Mouse (Mus musculus) kidney, embryonic 15.5 days (tissue): ENCODE measurements at regions not wholly inside any gene's neighbourhood (a gene's known extent, or its start where the extent isn't known, plus 50 kb on each side); places are given as distances from the start of the nearest gene placed in this dataset.

Experiments
- ATAC-seq: fragments of 200-750 bp; cut with Nextera tagmentation; replicated peaks from 2 replicates; pipeline ENCODE4 v1.8.0; 2017; ENCODE audit warnings: moderate TSS enrichment; ENCODE audit not compliant: low FRiP score
- H3K27ac ChIP-seq: fragments of 300-500 bp; sonication (generic); 2 replicates; pipeline ENCODE4 v1.5.1; 2015; ENCODE audit warnings: mild to moderate bottlenecking, inconsistent platforms
- H3K27me3 ChIP-seq: fragments of 300-500 bp; sonication (generic); 2 replicates; pipeline ENCODE4 v1.6.1; 2015; ENCODE audit warnings: inconsistent platforms
- H3K36me3 ChIP-seq: fragments of 300-500 bp; sonication (generic); 2 replicates; pipeline ENCODE4 v1.6.1; 2015; ENCODE audit warnings: inconsistent platforms
- H3K4me1 ChIP-seq: fragments of 300-500 bp; sonication (generic); 2 replicates; pipeline ENCODE4 v1.6.1; 2015; ENCODE audit warnings: inconsistent platforms
- H3K4me2 ChIP-seq: fragments of 300-500 bp; sonication (generic); 2 replicates; pipeline ENCODE4 v1.6.1; 2015; ENCODE audit warnings: moderate library complexity, mild to moderate bottlenecking, inconsistent platforms
- H3K4me3 ChIP-seq: fragments of 300-500 bp; sonication (generic); replicated peaks from 2 replicates; pipeline ENCODE4 v1.5.1; 2015; ENCODE audit warnings: mild to moderate bottlenecking, inconsistent platforms
- H3K9ac ChIP-seq: fragments of 300-500 bp; sonication (generic); 2 replicates; pipeline ENCODE4 v1.6.1; 2015; ENCODE audit warnings: mild to moderate bottlenecking, inconsistent platforms
- H3K9me3 ChIP-seq: fragments of 300-500 bp; sonication (generic); replicated peaks from 2 replicates; pipeline ENCODE4 v1.6.1; 2016; ENCODE audit warnings: inconsistent platforms
- WGBS: fragments of 180-500 bp; shearing (Covaris S2); methylation state at CpG from one replicate; pipeline ENCODE4 v1.1.7; 2015; ENCODE audit warnings: mixed read lengths; 5-methylcytosine and 5-hydroxymethylcytosine counted together

DNA sequence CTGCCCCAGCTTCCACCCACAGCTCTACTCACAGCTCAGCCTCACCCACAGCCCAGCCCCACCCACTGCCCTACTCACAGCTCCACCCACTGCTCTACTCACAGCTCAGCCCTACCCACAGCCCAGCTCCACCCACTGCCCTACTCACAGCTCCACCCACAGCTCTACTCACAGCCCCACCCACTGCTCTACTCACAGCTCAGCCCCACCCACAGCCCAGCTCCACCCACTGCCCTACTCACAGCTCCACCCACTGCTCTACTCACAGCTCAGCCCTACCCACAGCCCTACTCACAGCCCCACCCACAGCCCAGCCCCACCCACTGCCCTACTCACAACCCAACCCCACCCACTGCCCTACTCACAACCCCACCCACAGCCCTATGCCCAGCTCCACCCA is 56.5 kb upstream of the Phox2b start:
- H3K27ac ChIP-seq = no peak overlapping the region
- H3K36me3 ChIP-seq = no peaks in the 10 kb centered on the region
- H3K27me3 ChIP-seq = no peaks in the 10 kb centered on the region
- H3K9ac ChIP-seq = no peak overlapping the region
- ATAC-seq = no peak
- H3K4me3 ChIP-seq = no peak overlapping the region
- no peaks in the 10 kb centered on the region for H3K4me1 ChIP-seq
- H3K9me3 ChIP-seq = no peaks in the 10 kb centered on the region
- no peak overlapping the region for H3K4me2 ChIP-seq

DNA sequence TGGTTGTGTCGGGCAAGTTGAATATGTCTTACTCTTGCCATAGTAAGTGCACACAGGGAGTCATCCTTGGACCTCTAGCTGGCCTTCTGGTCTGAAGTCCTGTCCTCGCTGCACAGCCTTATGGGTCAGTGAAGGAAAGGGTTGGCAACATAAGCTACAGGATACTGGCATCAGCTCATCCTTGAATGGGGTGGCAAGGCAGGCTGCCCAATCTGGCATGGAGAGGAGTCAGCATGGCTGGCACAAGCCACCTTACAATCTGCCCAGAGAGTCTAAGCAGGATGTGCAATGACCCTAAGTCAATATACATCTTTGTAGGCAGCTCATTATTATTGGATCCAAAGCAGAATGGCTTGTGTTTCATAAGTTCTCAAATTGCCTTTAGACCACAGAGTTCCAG is 57.8 kb upstream of the Phox2b start:
- no peak for ATAC-seq

DNA sequence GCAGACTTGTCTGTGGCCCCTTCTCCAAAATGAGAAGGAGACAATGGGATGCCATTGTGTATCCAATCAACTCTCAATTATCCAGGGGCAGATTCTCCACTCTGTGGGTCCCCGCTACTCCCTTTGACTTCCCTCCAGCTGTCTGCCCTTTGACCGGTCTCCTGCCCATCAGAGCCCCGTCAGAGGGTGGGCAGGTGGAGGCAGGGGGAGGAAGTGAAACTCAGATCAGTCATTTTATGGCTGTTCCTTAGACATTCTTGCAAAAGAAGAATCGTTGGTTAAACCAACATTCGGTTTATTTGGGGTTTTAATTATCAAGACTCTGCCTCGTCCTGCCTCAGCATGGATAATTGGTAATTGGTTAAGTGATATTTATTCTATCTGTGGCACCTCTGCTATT is 77.7 kb upstream of the Phox2b start:
- H3K9me3 ChIP-seq = no peaks in the 10 kb centered on the region
- no peak overlapping the region for H3K9ac ChIP-seq
- no peaks in the 10 kb centered on the region for H3K27me3 ChIP-seq
- H3K4me1 ChIP-seq = no peaks in the 10 kb centered on the region
- H3K4me2 ChIP-seq = no peak overlapping the region
- H3K36me3 ChIP-seq = no peaks in the 10 kb centered on the region
- no peak overlapping the region for H3K4me3 ChIP-seq
- ATAC-seq = no peak
- 53% methylated on average over 6 of the region's 6 CpGs for WGBS
- no peak overlapping the region for H3K27ac ChIP-seq

More for the DNA sequence above, 57.8 kb upstream of the Phox2b start:
- H3K27ac ChIP-seq = no peak overlapping the region
- no peaks in the 10 kb centered on the region for H3K4me1 ChIP-seq
- H3K27me3 ChIP-seq = no peaks in the 10 kb centered on the region
- H3K9ac ChIP-seq = no peak overlapping the region
- WGBS = 88% methylated on average over 2 of the region's 2 CpGs
- H3K4me2 ChIP-seq = no peak overlapping the region
- no peaks in the 10 kb centered on the region for H3K9me3 ChIP-seq
- no peak overlapping the region for H3K4me3 ChIP-seq
- no peaks in the 10 kb centered on the region for H3K36me3 ChIP-seq

DNA sequence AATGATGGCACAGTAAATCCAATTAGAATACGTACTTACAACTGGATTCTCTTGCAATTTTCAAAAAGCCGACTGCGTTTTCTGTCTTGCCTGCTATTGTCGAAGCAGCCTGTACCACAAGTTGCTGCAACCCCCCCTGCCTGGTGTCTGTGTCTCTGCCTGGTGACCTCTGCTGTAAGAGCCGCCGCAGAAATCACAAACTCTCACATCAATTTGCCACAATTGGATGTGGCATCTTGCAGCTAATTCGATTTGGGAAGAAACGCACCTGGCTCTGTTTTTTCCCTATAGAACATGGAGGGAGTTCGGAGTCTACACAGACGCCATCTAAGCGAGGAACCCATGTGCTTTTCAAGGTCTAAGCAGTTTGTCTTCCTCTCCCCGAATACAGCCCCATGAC is 80.1 kb upstream of the Phox2b start:
- no peak overlapping the region for H3K27ac ChIP-seq
- no peak overlapping the region for H3K4me2 ChIP-seq
- H3K27me3 ChIP-seq = no peaks in the 10 kb centered on the region
- no peak overlapping the region for H3K4me3 ChIP-seq
- no peak overlapping the region for H3K9ac ChIP-seq
- no peaks in the 10 kb centered on the region for H3K36me3 ChIP-seq
- no peaks in the 10 kb centered on the region for H3K9me3 ChIP-seq
- ATAC-seq = no peak
- WGBS = 85% methylated on average over 12 of the region's 12 CpGs
- no peaks in the 10 kb centered on the region for H3K4me1 ChIP-seq

DNA sequence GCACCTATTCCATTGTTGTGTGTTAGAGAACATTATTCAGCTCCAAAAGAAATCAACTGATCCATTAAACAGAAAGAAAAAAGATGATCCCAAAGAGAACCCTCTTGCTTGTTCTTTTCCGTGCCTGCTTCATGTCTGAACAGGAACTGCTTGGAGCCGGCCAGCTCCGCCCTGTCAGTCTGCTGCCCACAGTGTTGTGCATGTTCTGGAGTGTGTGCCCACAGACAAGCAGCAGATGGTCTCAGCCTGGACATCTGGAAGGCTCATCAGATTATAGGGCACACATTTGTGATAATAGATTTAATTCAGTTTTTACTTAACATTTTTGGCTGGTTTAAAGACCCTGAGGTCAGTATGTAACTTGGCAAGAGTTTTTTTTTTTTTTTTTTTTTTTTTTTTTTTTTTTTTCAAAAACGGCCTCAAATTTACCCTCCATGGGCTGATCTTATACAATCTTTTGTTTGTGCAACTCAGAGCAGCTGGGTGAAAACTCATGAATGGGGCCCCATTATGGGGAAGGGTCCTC is 70.9 kb upstream of the Tmem33 start:
- no peak for ATAC-seq
- 73% methylated on average over 4 of the region's 4 CpGs for WGBS
- no peak overlapping the region for H3K4me3 ChIP-seq

DNA sequence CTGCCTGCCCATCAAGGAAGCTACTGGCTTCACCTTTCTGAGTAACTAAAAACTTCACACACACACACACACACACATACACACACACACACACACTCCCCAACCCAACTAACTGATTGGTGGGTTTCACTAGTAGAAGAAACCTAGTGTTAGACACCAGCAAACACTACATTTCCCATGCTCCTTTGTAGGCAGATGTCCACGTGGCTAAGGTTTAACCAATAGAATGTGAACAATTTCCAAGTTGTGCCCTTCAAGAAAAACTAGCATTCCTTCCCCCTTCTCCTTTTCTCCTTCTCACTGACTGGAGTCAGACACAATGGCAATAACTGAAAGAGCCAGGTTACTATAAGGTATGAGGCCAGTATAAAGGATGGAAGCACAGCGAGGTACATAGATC is 66.3 kb upstream of the Tmem33 start:
- Histone ChIP-seq H3K36me3 (no peaks in the 10 kb centered on the region), H3K9me3 (no peaks in the 10 kb centered on the region), H3K4me3 (no peak overlapping the region), H3K4me1 (no peaks in the 10 kb centered on the region), H3K9ac (no peak overlapping the region), H3K4me2 (no peak overlapping the region), H3K27me3 (no peaks in the 10 kb centered on the region), H3K27ac (no peak overlapping the region)
- WGBS = 76% methylated on average over 2 of the region's 2 CpGs
- ATAC-seq = no peak

More for the DNA sequence above, 70.9 kb upstream of the Tmem33 start:
- Histone ChIP-seq H3K9me3 (no peaks in the 10 kb centered on the region), H3K27me3 (no peaks in the 10 kb centered on the region), H3K36me3 (no peaks in the 10 kb centered on the region), H3K4me2 (no peak overlapping the region), H3K4me1 (no peaks in the 10 kb centered on the region), H3K27ac (no peak overlapping the region), H3K9ac (no peak overlapping the region)

DNA sequence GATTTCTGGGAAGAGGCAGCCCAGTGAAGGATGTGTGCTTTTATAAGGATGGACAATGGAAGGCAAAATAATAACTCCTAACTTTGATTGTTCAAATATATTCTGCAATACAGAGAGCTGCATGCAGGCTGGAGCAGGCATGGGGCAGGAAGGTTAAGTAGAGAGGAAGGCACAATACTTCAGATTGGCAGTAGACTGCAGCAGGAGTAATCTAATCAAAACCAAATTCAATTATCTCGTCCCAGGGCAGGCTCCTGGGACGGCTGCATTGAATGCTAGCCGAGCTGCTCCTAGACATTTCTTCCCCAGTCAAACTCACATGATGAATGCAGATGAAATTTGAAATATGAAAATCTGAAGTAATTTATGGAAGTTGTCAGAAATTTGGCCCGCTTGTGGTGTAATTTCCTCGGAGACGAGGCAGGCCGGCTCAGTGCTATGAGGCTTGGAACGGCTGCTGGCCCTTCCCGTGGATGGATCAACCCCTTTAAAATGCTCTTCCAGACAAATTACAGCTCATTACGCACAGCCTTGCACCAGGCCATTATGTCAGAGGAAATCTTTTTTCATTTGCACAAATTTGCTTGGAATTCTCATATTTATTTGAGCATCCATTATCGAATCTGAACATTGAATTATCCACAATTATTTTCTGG is 55.2 kb upstream of the Tmem33 start:
- ATAC-seq = no peak
- no peak overlapping the region for H3K27ac ChIP-seq
- no peaks in the 10 kb centered on the region for H3K36me3 ChIP-seq
- WGBS = 68% methylated on average over 11 of the region's 11 CpGs
- peaks cover 62% of the 10 kb centered on the region for H3K27me3 ChIP-seq
- no peak overlapping the region for H3K4me3 ChIP-seq
- H3K9ac ChIP-seq = no peak overlapping the region
- no peaks in the 10 kb centered on the region for H3K4me1 ChIP-seq
- no peaks in the 10 kb centered on the region for H3K9me3 ChIP-seq
- no peak overlapping the region for H3K4me2 ChIP-seq
